In genomic region chr14:119153088-119153487, GRCm38 (mm10) we compare ENCODE assay signal across 24 mouse cellular contexts. TPM values are rescaled to one million over a fixed set of nuclear protein-coding genes. Genes with fewer than 3 reads are reported as not detected.
"Had no signal": no experiment of that assay in that cellular context is flagged by ENCODE, and none has a peak within 500 bp of the region (broad histone marks: within the 10 kb centered on the region; RNA-seq: fewer than 3 reads in every experiment).

No protein-coding gene starts in this region.

- H3K9ac ChIP-seq: lung, embryonic 15.5 days; midbrain, embryonic 13.5 days; neural tube, embryonic 13.5 days; neural tube, embryonic 15.5 days had no signal

- ATAC-seq: lung, postnatal 0 days; midbrain, embryonic 13.5 days; midbrain, embryonic 16.5 days had no signal

- H3K36me3 ChIP-seq: midbrain, embryonic 10.5 days; midbrain, embryonic 13.5 days; neural tube, embryonic 13.5 days; neural tube, embryonic 15.5 days had no signal

- H3K4me3 ChIP-seq: lung, embryonic 15.5 days; midbrain, embryonic 10.5 days; midbrain, embryonic 13.5 days; myocyte; neural tube, embryonic 13.5 days; neural tube, embryonic 15.5 days had no signal

- H3K4me1 ChIP-seq: lung, embryonic 15.5 days; midbrain, embryonic 10.5 days; midbrain, embryonic 13.5 days; neural tube, embryonic 13.5 days; neural tube, embryonic 15.5 days had no signal

- H3K27me3 ChIP-seq: lung, embryonic 15.5 days; midbrain, embryonic 13.5 days; neural tube, embryonic 13.5 days; neural tube, embryonic 15.5 days had no signal

- DNase-seq: lung, adult 2 months; lung, postnatal 4 days; retina, postnatal 1 day; right cerebral cortex, adult 18-20 months; right cerebral cortex, postnatal 25 days; right cerebral cortex, postnatal 4 days; spleen, adult 18-20 months; thymus, adult 18-20 months; thymus, postnatal 14 days; thymus, postnatal 36 days had no signal

- H3K4me2 ChIP-seq: lung, embryonic 15.5 days; midbrain, embryonic 13.5 days; neural tube, embryonic 13.5 days; neural tube, embryonic 15.5 days had no signal

- H3K27ac ChIP-seq: lung, embryonic 15.5 days; midbrain, embryonic 10.5 days; midbrain, embryonic 13.5 days; neural tube, embryonic 13.5 days; neural tube, embryonic 15.5 days had no signal

RNA-seq across cellular contexts. Expression of gene Hs6st3, which starts 14.9 kb away (rescaled TPM):
- total RNA-seq: megakaryocyte, adult 5-6 weeks; megakaryocyte-erythroid progenitor cell, adult 5-6 weeks had no signal
- polyA plus RNA-seq: liver, embryonic 16.5 days; midbrain, embryonic 10.5 days; myocyte; small intestine, adult 2 months; stomach, embryonic 16.5 days; thymus, postnatal 0 days had no signal
